Mouse (Mus musculus): Measurements from ENCODE around the gene Shoc2. TPM values are rescaled to one million over a fixed set of nuclear protein-coding genes. Genes with fewer than 3 reads are reported as not detected.
"Not testable (repeated sequence)": the region's sequence is repeated elsewhere in the genome, so short reads cannot be mapped to it uniquely, and the experiment has no call there.

Shoc2 gene
- polyA plus RNA-seq, 1 experiment from 2014 or later: 17.1 TPM

DNA sequence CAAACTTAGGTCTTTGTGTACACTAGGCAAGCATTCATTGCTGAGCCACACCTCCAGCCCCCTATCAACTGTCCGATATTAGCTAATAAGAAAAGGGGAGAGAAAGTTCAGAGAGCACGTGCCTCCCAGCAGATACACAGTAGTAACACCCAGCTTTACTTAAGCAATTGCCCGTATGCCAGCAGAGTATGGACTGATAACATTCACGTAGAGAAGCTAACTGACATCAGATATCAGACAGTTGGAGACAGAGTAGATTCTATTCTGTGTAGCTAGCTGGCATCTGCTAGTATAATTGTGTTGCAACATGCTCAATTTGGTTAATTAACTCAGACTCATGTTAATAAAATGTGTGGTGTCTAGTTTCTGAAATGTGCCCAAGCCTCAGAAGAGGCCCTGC lies 3.0 kb upstream of the Shoc2 start:
- DNase-seq: peak; percentile 34
- Histone ChIP-seq H3K9me3 (replicated peaks) (no peaks in the 10 kb centered on the region), H3K27me3 (no peaks in the 10 kb centered on the region), H3K4me2 (no peak overlapping the region), H3K27ac (peak overlapping the region; percentile 68), H3K9ac (peak overlapping the region; percentile 20; the same call in 1 of the 2 replicates), H3K4me3 (replicated peaks) (no peak overlapping the region), H3K36me3 (peaks cover 14% of the 10 kb centered on the region), H3K4me1 (replicated peaks) (peaks cover 44% of the 10 kb centered on the region)
- WGBS (ENCODE audit: insufficient replicate concordance): 18% methylated on average over 4 of the region's 4 CpGs
- no peak for ATAC-seq (ENCODE audit: low read depth)

DNA sequence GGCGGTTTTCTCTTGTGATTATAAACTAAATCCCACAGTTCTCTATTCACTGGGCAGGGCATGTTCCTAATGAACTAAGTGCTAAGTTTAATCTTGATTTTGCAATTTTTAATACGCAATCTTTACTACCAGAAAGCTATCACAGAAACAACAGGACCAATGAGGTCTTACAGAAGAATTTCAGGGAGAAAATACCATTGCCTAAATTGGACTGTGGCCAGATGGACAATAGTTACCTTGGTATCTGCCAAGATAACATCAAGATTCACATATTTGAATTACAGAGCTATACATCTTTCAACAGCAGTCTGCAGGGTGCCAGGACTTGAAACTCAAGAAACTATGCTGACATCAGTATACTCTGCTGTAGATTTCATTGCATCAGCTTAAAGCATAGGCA lies 1.8 kb upstream of the Shoc2 start:
- H3K4me2 ChIP-seq: peak overlapping the region; percentile 83
- H3K9me3 ChIP-seq (replicated peaks): no peaks in the 10 kb centered on the region
- no peaks in the 10 kb centered on the region for H3K27me3 ChIP-seq
- 87% methylated on average over 2 of the region's 2 CpGs for WGBS (ENCODE audit: insufficient replicate concordance)
- DNase-seq (no peak), ATAC-seq (ENCODE audit: low read depth) (no peak)
- H3K4me1 ChIP-seq (replicated peaks): peaks cover 52% of the 10 kb centered on the region
- H3K36me3 ChIP-seq: peaks cover 11% of the 10 kb centered on the region
- peak overlapping the region; percentile 49 for H3K9ac ChIP-seq
- H3K4me3 ChIP-seq (replicated peaks): peak overlapping the region; percentile 99
- H3K27ac ChIP-seq: peak overlapping the region; percentile 43; the same call in 1 of the 2 replicates

DNA sequence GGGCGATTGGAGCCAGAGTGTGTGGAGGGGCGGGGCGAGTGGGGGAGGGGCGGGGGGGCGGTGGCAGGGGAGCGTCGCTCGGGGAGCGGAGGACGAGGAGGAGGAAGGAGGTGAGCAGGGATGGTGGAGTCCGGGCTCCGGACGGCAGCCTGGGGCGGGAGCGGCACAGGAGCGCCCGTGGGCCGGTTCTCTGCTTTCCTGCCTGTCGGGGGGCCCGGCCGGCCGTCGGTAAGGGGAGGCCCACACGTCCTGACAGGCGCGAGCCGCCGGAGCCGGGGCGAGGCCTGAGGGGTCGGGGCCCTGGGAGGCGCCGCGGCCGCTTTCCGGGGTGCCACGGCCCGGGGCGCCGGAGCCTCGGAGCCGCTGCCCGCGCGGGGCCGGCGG lies 672 bp downstream of the Shoc2 start:
- no peaks in the 10 kb centered on the region; the same call in 1 of the 2 replicates for H3K36me3 ChIP-seq
- DNase-seq (no peak), ATAC-seq (ENCODE audit: low read depth) (peak; percentile 21)
- H3K27ac ChIP-seq: peak overlapping the region; percentile 94
- H3K4me1 ChIP-seq (replicated peaks): peaks cover 53% of the 10 kb centered on the region
- no peaks in the 10 kb centered on the region for H3K27me3 ChIP-seq
- 0% methylated on average over 14 of the region's 47 CpGs for WGBS (ENCODE audit: insufficient replicate concordance)
- H3K9ac ChIP-seq: peak overlapping the region; percentile 98
- no peaks in the 10 kb centered on the region for H3K9me3 ChIP-seq (replicated peaks)
- H3K4me3 ChIP-seq (replicated peaks): peak overlapping the region; percentile 99
- peak overlapping the region; percentile 83 for H3K4me2 ChIP-seq

DNA sequence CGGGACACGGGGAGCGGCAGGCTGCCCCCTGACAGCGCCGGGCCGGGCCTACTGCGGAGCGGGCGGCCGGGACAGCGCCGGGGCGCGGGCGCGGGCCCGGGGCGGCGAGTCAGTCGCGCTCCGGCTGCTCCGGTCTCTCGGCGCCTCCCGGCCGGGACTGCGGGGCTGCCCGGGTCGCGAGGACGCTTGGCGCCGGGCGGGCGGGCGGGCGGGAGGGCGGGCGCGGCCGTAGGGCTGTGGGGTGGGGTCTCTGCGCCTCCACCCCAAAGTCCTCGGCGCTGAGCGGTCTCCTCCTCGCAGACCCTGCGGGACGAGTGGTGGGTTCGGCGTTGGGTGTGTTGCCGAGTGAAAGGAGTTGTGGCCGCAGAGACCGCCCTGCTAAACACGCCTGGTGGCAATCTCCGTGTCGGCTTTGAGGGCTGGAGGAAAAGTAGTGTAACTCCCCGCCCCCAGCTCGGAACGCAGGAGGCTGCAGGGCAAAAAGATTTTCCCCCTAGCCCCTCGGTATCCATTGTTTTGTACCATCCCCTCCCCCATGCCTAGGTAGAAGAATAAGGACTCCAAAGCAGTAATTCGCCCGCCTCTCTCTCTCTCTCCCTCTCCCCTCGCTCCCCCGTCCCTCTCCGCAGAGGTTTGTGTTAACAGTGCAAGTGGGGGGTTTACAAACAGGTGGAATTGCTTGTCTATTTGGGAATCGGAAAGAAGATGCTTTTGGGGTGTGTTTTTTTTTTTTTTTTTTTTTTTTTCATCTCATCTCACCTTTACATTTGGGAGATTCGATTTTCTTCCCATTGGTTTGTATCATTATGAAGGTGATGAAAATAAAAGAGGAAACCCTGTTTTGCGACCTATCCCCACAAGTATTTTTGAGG lies 1.3 kb downstream of the Shoc2 start:
- H3K9me3 ChIP-seq (replicated peaks): no peaks in the 10 kb centered on the region
- peak overlapping the region; percentile 83 for H3K4me2 ChIP-seq
- H3K36me3 ChIP-seq: no peaks in the 10 kb centered on the region; the same call in 1 of the 2 replicates
- peak overlapping the region; percentile 94 for H3K27ac ChIP-seq
- peak overlapping the region; percentile 99 for H3K4me3 ChIP-seq (replicated peaks)
- under 1% methylated on average over 58 of the region's 69 CpGs for WGBS (ENCODE audit: insufficient replicate concordance)
- no peaks in the 10 kb centered on the region for H3K27me3 ChIP-seq
- no peak for ATAC-seq (ENCODE audit: low read depth)
- H3K4me1 ChIP-seq (replicated peaks): peaks cover 49% of the 10 kb centered on the region
- peak overlapping the region; percentile 98 for H3K9ac ChIP-seq
- DNase-seq: peak; percentile 52

DNA sequence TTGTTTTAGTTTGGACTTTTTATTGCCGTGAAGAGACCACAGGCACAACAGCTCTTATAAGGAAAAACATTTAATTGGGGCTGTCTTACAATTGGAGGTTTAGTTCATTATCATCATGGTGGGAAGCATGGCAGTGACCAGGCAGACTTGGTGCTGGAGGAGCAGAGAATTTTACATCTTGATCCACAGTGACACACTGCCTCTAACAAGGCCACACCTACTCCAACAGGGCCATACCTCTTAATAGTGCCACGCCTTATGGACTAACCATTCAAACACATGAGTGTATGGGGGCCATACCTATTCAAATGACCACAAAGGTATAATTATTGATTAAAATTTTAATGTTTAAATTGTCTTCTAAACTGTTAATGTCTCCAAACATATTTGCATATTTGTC lies 13.4 kb downstream of the Shoc2 start:
- no peaks in the 10 kb centered on the region for H3K27me3 ChIP-seq
- H3K27ac ChIP-seq: no peak overlapping the region
- ATAC-seq (ENCODE audit: low read depth): peak; percentile 81
- no peak overlapping the region for H3K4me3 ChIP-seq (replicated peaks)
- no peaks in the 10 kb centered on the region for H3K36me3 ChIP-seq
- H3K9me3 ChIP-seq (replicated peaks): no peaks in the 10 kb centered on the region
- no peak overlapping the region for H3K9ac ChIP-seq
- WGBS (ENCODE audit: insufficient replicate concordance): 70% methylated on average over 2 of the region's 2 CpGs
- H3K4me2 ChIP-seq: no peak overlapping the region
- peaks cover 22% of the 10 kb centered on the region for H3K4me1 ChIP-seq (replicated peaks)
- no peak for DNase-seq

DNA sequence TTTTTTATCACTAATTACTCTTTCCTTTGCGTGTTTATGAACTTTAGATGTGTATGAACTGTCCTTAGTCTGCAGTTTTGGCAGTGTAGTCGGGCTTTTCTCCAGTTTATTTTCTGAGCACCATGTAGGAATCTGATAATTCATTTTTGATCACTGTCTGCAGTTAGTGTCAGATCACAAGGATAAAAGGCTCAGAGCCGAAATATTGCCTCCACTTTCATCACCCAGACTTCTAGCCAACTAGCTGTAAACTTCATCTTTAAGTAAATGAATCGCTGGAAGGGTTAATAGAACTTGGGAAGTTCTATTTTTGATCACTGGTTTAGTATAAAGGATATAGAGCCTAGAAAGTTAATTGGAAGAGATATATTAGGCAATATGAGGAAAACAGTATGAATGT lies 18.4 kb downstream of the Shoc2 start:
- no peak for ATAC-seq (ENCODE audit: low read depth)
- Histone ChIP-seq H3K36me3 (no peaks in the 10 kb centered on the region), H3K4me3 (replicated peaks) (no peak overlapping the region), H3K27ac (no peak overlapping the region), H3K4me1 (replicated peaks) (peaks cover 40% of the 10 kb centered on the region), H3K9ac (no peak overlapping the region), H3K27me3 (no peaks in the 10 kb centered on the region), H3K4me2 (no peak overlapping the region), H3K9me3 (replicated peaks) (no peaks in the 10 kb centered on the region)
- WGBS (ENCODE audit: insufficient replicate concordance): 77% methylated on average over 4 of the region's 4 CpGs
- DNase-seq: no peak

DNA sequence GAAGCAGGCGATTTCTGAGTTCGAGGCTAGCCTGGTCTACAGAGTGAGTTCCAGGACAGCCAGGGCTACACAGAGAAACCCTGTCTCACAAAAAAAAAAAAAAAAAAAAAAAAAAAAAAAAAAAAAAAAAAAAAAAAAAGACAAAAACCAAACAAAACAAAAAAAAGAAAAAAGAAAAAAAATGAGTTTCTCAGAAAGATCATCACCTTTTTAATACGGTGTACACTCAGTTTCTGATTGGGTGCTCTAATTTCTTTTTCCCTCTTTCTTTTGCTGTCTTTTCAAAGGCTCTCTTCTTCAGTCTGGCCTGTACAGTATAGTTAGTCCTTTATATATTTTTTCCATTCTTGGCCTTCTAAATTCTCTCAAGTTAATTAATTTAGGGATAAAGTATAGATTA lies 20.2 kb downstream of the Shoc2 start:
- not testable (repeated sequence) for H3K4me2 ChIP-seq; H3K36me3 ChIP-seq; H3K27me3 ChIP-seq; ATAC-seq (ENCODE audit: low read depth); H3K4me3 ChIP-seq (replicated peaks); DNase-seq; H3K9me3 ChIP-seq (replicated peaks); H3K9ac ChIP-seq
- Histone ChIP-seq H3K27ac (peak overlapping the region; percentile 92), H3K4me1 (replicated peaks) (peaks cover 46% of the 10 kb centered on the region)
- 88% methylated on average over 3 of the region's 3 CpGs for WGBS (ENCODE audit: insufficient replicate concordance)

DNA sequence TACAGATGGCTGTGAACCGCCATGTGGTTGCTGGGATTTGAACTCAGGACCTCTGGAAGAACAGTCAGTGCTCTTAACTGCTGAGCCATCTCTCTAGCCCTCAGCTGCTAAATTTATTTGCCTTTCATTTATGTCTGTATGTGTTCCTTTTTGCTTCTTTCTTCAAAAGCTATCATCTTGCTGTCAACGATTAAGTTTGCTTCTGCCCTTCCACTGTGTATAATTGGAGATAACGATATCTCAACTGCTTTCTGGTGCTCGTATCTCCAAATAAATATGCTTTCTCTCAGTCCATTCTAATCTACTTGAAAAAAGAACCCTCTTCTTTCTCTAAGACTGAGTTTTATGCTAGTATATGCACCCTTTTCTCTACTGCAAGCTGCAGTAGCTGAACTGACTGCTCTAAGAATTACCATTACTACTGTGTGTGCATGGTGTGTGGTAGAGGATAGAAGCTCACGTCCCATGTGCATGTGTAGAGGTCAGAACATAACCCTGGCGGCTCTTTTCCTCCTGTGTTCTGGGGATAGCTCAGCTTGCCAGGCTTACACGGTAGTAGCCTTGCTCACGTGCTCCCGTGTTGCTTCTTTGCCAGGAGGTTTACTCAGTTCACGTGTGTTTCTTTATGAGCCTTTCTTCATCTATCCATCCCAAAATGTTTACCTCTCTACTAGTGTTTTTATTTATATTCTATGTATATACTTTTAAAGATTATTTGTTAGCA lies 21.0 kb downstream of the Shoc2 start:
- Histone ChIP-seq H3K27me3 (no peaks in the 10 kb centered on the region), H3K9ac (peak overlapping the region; percentile 58), H3K4me2 (peak overlapping the region; percentile 55), H3K36me3 (no peaks in the 10 kb centered on the region), H3K27ac (peak overlapping the region; percentile 92), H3K4me1 (replicated peaks) (peaks cover 50% of the 10 kb centered on the region), H3K9me3 (replicated peaks) (no peaks in the 10 kb centered on the region), H3K4me3 (replicated peaks) (peak overlapping the region; percentile 24)
- DNase-seq: peak; percentile 25
- ATAC-seq (ENCODE audit: low read depth): peak; percentile 90
- 29% methylated on average over 10 of the region's 10 CpGs for WGBS (ENCODE audit: insufficient replicate concordance)

DNA sequence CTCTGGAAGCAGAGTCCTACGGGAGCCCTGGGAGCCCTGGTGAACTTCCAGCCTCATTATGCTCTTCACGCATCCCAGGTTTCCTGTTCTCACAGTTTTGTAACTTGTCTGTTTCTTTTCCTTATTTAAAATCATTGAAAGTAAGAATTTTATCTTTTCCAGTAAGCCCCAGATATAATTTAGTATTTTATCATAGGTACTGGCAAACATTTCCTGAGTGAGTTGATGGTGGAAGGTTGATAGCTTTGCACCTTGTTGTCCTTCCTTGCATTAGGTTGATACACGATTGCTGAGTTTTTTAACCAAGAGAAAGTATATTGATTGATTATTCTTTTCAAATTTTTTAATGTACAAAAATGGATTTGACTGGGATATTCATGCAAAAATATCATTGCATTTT lies 25.1 kb downstream of the Shoc2 start:
- no peaks in the 10 kb centered on the region for H3K36me3 ChIP-seq
- DNase-seq: no peak
- peaks cover 53% of the 10 kb centered on the region for H3K4me1 ChIP-seq (replicated peaks)
- H3K9me3 ChIP-seq (replicated peaks): no peaks in the 10 kb centered on the region
- H3K4me2 ChIP-seq: no peak overlapping the region
- 68% methylated on average over 3 of the region's 3 CpGs for WGBS (ENCODE audit: insufficient replicate concordance)
- no peak overlapping the region for H3K9ac ChIP-seq
- no peak overlapping the region for H3K27ac ChIP-seq
- H3K4me3 ChIP-seq (replicated peaks): no peak overlapping the region
- no peak for ATAC-seq (ENCODE audit: low read depth)
- no peaks in the 10 kb centered on the region for H3K27me3 ChIP-seq

DNA sequence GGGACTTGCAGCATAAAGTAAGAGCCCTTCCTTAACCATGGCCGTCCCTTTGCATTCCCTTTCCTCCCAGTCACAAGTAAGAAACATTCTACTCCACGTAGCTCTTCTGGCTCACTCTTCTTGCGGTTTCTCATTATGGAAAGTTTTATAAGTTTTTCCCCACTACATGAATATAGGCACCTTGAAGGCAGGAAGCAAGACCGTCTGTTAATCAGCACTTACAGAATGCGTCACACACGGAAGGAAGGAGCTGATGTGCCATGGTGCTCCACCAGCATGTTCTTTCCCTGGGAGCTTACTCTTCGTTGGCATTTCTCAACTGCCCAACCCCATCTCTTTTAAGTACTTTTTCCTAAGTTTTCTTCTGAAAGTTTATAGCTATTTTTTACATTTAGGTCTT lies 27.8 kb downstream of the Shoc2 start:
- peak overlapping the region; percentile 50 for H3K27ac ChIP-seq
- DNase-seq: no peak
- H3K4me3 ChIP-seq (replicated peaks): no peak overlapping the region
- H3K9me3 ChIP-seq (replicated peaks): no peaks in the 10 kb centered on the region
- 25% methylated on average over 7 of the region's 7 CpGs for WGBS (ENCODE audit: insufficient replicate concordance)
- H3K27me3 ChIP-seq: no peaks in the 10 kb centered on the region
- peak; percentile 68; the same call in 1 of the 2 replicates for ATAC-seq (ENCODE audit: low read depth)
- peak overlapping the region; percentile 36 for H3K4me2 ChIP-seq
- peaks cover 32% of the 10 kb centered on the region for H3K4me1 ChIP-seq (replicated peaks)
- H3K36me3 ChIP-seq: 0 out of 2 replicates have a peak, but pooled peaks cover 3% of the 10 kb centered on the region
- H3K9ac ChIP-seq: no peak overlapping the region

DNA sequence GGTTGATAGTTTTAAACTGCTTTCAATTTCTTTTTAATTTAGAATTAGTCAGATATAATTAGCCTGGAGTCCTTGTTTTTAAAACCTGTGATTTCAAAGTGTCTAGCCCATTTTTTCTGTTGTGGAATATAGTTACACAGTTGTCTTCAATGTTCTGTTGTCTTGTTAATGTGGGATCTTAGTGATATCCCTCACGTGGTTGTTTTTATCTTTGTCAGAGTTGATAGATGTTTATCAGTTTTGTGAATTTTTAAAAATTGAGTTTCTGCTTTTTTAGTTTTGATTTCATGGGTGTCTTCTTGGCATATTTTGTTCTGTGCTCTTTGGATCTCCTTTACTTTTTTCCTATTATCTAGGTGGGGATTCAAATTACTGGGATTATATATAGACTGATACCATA lies 29.6 kb downstream of the Shoc2 start:
- H3K27ac ChIP-seq: no peak overlapping the region
- no peak overlapping the region for H3K4me2 ChIP-seq
- H3K36me3 ChIP-seq: 0 out of 2 replicates have a peak, but pooled peaks cover 5% of the 10 kb centered on the region
- no peaks in the 10 kb centered on the region for H3K9me3 ChIP-seq (replicated peaks)
- no peaks in the 10 kb centered on the region for H3K27me3 ChIP-seq
- H3K4me1 ChIP-seq (replicated peaks): peaks cover 25% of the 10 kb centered on the region
- H3K4me3 ChIP-seq (replicated peaks): no peak overlapping the region
- 29% methylated on average over 1 of the region's 1 CpGs for WGBS (ENCODE audit: insufficient replicate concordance)
- H3K9ac ChIP-seq: no peak overlapping the region
- ATAC-seq (ENCODE audit: low read depth) (no peak), DNase-seq (no peak)
